Mouse (Mus musculus) urinary bladder, postnatal 10 days (tissue): ENCODE measurements around the gene Lrrc29.

Source experiments
- DNase-seq: peaks from one replicate; pipeline ENCODE4 v3.0.0; 2022; ENCODE audit warnings: low spot score

Gene Lrrc29

GRCm38 (mm10) chr8:105264024-105264982 lies 61.8 kb downstream of the Lrrc29 start, which contains the start of the genes Tradd and Fbxl8:
Tradd (minus strand) TSS chr8:105264609.
Fbxl8 (plus strand) TSS chr8:105264648.
- DNase-seq = no peak

- no peak for DNase-seq
Measured at GRCm38 (mm10) chr8:105263244-105263912, 62.7 kb downstream of the Lrrc29 start.
